Mouse (Mus musculus): Measurements from ENCODE around the gene Fbxw7.

Gene Fbxw7

DNA sequence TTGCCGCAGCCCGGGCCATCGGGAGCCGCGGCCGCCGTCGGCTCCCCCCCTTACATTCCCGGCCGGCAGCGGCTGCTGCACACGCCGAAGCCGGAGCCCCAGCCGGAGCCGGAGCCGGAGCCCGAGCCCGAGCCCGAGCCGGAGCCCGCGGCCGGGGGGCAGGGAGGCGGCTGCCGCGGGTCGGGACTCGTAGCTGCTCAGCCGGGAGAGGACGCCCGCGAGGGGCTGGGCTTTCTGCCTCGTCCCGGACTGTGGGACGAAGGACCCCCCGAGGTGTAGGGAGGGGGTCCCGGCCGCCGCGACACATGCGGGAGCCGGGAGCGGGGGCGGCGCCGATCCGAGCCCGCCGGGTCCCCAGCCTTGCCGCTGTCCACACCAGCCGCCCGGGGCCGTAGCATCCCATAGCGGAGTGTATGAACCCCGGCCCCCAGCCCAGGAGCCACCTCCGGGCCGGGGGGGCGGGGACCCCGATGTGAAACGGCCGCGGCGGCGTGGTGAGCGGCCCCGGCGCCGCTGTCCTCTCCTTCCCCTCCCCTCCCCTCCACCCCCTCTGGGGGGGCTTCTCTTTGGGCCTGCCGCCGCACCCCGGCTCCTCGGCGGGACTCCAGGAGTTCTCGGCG lies at the start of gene Fbxw7:
TSS of gene Fbxw7 (plus strand) at position 507 of the 620 bp plus-strand sequence.
- no peak for DNase-seq (ENCODE audit: low spot score)

DNA sequence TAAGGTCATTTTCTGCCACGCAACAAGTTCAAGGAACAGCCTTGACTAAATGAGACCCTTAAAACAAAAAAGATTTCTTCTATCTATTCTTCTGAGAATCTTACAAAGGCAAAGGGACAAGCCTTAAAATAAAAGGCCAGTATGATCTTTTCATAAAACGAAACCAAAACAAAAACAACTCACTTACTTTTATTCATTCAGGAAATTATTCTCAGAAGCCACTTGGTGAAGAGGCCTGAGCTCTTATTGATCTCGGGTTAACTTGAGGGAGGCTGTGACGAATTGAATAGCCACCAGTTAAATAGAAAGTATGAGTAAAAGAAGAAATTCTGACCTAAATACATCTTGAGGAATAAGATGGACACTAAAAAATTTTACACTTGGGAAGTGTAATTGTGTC lies 46.1 kb upstream of the Fbxw7 start:
- DNase-seq (ENCODE audit: low spot score) = no peak

DNA sequence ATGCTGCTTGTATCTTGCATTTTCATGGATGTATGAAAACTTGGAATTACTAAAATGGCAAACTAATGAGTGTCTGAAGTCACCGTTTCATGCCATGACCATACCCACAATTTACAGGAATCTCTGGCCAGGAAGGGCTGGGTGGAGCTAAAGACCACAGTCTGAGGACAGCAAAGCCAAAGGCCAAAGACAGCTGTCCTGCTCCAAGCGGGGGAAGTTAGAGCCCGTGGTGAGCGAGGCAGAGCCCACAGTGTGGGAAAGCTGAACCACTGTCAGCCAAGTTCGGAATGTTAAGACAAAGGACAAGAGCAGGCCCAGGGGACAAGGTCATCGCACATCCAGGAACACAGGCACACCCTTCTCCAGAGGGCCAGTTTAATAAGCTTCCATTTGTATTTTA lies 45.7 kb upstream of the Fbxw7 start:
- DNase-seq (ENCODE audit: low spot score) = no peak

DNA sequence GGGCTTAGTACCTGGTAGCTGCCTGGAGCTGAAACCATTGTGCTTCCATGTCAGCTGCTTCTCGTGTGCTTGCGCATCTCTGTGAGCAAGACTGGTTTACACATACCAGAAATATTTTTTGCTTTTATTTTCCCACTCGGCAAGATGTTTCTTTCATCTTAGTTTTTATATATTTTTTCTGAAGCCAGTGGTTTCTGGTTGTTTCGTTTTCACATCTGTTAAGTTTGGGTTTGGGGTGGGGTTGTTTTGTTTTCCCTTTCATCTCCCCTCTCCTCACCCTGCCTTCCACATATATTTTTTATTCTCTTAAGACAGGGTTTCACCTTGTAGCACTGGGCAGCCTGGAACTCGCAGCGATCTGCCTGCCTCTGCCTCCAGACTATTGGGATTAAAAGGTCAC lies 44.5 kb upstream of the Fbxw7 start:
- DNase-seq (ENCODE audit: low spot score) = no peak

DNA sequence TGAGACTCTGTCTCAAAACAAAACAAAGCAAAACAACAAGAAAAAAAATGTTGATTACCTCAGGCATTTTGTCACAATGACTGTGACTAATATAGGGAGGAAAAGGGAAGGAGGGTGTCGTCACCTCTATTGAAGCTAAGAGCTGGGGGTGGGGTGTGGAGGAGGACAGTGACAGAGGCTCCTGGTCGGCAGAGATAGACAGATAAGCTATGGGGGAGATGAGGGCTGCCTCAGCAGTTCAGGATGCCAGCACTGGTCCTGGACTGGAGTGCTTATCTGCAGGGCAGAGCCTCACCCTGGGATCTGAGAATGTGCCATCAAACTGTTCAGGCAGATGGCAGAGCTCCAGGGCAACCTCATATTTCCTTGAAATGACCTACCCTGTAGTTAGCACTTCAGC lies 43.1 kb upstream of the Fbxw7 start:
- DNase-seq (ENCODE audit: low spot score) = peak; percentile 1

DNA sequence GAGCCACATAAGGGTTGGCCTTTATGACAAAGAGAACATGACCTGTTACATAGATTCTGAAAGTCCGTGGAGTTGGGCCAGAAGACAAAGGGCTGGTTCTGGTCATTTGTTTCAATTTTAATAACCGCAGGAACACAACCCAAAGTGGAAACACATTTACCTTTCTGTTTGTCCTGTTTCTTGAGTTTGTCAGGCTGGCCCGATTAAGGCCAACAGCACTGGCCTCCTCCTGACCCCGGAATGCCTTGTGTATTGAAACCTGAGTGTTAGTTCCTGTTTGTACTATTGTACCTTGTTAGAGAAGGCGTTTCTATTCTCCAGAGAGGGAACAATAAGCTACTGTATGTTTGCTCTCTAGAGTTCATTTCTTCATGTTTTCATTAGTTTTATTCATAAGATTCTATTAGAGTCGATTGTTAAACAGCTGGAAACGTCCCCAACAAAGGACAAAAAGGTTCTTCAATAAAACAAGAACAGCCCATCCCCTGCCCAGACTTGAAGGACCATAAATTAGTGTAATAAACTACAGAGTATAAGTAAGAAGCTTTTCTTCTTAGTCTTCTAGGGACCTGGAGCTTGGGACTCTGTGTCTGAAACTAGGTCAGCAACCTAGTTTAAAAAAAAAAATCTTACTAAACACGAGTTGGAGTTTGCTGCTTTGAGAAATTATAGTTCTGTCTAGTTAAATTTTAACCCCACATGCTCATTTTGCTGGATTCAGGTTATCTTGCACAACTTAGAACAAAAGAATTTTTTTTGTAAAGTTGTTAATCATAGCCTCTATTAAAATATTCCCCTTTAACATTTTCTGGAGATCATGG lies 40.6 kb upstream of the Fbxw7 start:
- DNase-seq (ENCODE audit: low spot score) = no peak

DNA sequence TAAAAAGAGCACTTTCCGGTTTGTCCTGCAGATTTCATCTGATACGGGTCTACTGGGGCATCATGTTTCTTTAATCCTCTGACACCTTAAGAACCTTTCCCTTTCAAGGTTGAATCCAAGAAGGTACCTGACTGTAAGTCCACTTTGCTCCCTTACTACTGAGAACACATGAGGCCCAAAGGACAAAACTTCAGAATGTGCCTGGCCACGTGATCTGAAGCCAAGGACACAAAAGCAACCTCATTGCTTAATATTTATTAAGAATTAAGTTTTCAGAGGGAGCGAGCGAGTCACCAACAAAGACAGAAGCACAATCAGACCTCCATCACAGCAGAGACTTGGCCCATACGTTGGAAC lies 40.0 kb upstream of the Fbxw7 start:
- DNase-seq (ENCODE audit: low spot score) = no peak

DNA sequence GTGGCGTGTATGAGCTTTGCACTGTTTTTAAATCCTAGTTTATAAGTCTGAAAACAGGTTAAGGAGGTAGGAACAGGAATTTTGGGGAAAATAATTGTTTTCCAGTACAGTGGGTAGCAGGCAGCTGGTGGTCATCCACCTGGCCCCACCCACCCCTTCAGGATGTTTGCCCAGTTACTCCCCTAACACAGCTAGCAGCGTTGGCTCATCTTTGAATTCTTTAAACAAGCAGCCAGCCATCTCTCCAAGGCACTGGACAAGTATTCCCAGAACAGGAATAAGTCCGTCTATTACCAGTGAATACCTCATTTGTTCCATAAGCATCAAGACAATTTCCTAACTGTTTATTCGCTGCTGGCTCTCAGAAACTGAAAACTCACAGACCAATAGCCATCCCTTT lies 39.5 kb upstream of the Fbxw7 start:
- no peak for DNase-seq (ENCODE audit: low spot score)

DNA sequence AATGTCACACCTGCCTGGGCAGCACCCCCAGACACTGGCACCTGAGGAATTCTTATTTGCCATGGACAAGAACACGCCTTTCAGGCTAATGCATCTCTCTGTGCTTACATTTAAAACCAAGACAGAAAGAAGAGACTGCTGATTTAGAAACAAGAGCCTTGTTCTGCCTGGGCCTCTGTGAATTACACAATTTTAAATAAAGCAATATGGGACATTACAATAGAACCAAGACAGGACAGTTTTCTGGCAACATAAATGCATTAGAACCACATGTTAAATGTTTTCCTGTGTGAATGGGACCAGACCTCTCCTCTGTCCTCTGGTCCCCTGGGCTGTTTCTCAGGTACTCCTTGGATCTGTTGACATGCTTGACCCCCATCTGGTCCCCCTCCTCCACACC lies 39.0 kb upstream of the Fbxw7 start:
- no peak for DNase-seq (ENCODE audit: low spot score)

DNA sequence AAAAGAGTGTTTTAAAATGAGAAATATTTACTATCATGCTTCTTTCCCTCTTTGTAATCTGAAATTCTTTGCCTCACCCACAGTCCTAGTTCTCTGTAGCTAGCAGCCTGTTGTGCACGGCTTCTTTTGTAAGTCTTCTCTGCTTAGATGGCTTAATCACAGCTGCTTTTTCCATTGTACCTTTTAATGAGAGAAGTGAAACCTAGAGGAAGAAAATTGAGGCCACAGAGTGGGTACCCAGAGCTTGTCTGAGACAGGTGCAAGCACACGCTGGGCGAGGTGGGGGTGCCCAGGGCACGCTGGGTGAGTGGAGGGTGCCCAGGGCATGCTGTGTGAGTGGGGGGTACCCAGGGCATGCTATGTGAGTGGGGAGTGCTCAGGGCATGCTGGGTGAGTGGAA lies 27.2 kb upstream of the Fbxw7 start:
- DNase-seq (ENCODE audit: low spot score) = no peak

DNA sequence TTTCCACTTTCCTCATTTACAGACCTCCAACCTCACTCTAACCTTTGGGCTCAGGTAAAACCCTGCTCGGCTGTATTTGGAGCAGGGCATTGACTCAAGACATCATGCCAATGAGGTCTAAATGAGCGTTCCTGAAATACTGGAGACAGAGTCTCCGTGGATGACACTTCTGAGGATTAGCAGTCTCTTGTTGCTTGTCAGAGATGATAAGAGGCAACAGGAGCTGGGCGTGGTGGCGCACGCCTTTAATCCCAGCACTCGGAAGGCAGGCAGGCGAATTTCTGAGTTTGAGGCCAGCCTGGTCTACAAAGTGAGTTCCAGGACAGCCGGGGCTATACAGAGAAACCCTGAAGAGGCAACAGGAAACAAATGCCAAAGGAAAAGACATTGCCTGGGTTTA lies 11.0 kb upstream of the Fbxw7 start:
- DNase-seq (ENCODE audit: low spot score) = no peak

DNA sequence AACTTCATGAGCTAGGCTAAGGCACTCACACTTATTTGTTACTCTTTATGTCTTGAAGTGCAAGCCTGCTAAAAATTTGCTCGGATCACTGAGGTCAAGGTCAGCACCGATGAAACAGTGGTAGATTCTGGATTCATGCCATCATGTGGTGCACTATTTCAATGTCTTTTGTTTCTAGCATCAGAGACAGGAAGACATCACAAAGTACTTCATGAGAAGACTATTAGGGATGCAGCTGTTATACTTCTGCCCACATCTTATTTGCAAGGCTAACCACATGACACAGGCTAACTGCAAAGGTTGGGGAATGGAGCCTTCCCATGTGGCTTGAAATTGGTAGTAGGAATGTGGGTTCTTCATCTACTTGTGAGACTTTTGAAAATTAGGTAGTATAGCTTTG lies 8.9 kb upstream of the Fbxw7 start:
- DNase-seq (ENCODE audit: low spot score) = no peak

DNA sequence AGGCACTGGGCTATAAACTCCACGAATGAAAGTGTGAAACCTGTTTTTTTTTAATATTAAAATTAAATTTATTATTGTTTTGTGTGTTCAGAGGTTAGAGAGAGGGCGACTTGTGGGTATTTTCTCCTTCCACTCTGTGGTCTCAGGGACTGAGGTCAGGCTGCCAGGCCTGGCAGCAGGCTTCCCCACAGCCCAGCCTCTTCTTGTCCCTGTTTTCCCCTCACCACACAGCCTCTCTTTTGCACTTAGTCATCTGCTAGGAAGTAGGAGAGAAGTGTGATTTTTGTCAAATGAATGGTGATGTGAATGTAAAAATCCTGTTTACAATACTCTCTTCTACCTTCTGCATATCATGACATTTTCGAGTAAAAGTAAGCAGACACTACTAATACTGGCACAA lies 7.2 kb upstream of the Fbxw7 start:
- no peak for DNase-seq (ENCODE audit: low spot score)

DNA sequence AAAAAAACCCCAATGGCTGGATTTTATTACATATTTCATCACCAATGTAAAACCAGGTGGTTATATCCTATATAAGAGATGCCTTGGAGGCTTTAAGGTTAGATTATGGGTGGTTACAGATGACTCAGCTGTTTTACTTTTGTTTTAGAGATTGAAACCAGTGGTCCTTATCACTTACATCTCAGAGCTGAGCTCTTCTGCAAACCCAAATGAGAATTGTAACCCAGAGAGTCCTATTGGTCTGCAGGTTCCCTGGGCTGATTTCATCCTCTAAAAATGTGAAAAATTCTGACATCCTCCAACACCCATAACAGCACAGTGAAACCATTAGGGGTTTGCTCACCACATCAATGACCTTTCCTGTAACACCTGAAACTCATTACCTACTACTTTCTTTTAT lies 6.2 kb upstream of the Fbxw7 start:
- no peak for DNase-seq (ENCODE audit: low spot score)

DNA sequence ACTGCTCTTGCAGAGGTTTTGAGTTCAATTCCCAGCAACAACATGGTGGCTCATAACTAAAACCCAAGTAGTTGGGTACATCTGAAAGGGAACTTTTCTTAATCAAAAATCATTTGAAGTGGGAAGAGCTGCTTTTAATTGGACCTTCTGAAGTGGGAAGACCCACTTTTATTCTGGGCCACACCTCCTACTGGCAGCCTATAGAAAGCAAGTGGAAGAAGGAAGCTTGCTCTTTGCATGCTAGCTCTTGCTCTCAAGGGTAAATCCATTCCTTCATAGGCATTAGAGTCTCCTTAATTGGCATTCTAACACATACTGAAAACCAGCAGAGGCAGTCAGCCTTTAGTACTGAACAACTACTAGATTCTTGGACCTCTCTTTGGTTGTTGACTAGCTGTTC lies 4.3 kb upstream of the Fbxw7 start:
- DNase-seq (ENCODE audit: low spot score) = no peak

DNA sequence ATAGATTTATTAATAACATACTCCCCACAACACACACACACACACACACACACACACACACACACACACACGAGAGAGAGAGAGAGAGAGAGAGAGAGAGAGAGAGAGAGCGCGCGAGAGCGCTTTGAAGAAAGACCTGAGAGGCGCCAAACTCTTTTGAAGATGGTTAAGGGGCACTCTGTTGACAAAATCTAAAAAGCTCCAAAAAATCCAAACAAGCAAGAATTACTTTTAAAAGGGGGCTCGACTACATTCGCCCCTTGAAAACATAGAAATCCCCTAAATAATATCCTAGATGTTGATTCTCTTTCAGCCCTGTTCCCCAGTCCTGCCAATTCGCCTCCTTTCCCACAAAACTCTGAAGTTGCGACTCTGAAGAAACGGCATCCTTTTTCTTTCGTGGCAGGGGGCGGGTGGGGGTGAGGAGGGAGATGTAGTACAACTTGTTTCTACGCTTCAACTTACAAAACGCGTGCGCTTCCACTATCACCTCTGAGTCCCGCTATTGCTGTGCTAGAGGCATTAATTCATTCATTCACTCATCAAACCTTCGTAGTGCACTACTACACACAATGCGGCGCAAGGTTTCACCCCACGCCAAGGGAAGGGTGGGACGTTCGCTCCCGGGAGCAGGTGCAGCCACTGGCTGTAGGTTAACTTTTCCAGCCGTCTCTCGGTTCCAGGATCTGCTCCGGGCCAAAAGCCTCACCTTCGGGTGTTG lies 1.5 kb upstream of the Fbxw7 start:
- peak; percentile 15 for DNase-seq (ENCODE audit: low spot score)

DNA sequence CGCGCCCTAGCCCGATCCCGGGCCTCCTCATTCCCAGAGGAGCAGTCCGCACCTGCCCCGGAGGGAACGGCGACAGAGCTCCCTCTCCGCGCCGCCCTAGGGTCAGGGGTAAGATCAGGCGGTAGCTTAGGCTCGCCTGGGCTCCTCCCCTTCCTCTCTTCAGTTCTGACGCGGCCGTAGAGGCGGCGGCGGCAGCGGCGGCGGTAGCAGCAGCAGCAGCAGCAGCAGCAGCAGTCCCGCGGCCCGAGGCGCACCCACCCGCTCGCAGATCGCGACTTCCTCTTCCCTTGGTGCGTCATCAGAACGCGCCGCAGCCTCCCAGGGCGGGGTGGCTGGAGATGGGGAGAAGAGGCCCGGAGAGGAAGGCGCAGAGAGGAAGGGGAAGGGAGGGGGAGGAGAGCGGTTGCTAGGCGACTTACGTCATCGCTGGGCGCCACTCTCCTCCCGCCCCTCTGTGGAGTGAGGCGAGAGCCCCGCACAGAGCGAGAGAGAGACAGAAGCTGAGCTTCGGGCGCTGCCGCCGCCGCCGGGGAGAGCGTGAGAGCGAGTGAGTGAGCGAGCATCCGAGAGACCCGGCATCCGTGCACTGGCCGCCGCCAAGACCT lies 809 bp upstream of the Fbxw7 start:
- DNase-seq (ENCODE audit: low spot score) = peak; percentile 100

DNA sequence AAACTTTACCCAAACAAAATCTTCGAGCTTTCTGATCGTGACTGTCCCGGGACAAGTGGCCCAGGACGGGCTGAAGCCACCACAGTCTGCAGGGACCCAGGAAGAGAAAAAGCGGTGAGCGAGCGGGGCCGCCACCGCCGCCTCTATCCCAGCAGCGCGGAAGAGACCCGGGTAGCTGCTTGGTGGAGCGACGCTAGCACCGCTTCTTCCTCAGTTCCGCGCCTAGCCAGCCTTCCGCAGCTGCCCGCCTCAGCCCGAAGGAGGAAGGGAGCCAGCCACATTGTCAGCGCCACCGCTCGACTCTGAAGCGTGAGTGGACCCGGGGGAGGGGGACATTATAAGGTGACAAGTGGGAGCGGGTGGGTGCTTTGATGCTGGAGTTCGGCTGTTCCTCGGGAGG lies 393 bp downstream of the Fbxw7 start:
- peak; percentile 59 for DNase-seq (ENCODE audit: low spot score)

DNA sequence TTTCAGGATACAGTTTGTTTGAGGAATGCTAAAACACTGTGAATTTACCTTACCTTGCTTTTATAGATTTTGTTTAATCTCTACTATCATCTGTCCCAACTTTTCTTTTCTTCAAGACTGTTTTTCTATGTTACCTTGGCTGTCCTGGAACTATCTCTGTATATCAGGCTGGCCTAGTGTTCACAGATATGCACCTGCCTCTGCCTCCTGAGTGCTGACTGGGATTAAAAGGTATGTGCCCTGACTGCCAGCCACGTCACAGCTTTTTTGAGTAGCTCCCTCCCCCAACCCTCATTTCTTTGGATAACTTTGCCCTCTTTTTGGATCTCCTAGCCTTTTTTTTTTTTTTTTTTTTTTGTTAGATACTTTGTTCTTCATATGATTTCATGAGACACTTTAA lies 1.9 kb downstream of the Fbxw7 start:
- no peak for DNase-seq (ENCODE audit: low spot score)

DNA sequence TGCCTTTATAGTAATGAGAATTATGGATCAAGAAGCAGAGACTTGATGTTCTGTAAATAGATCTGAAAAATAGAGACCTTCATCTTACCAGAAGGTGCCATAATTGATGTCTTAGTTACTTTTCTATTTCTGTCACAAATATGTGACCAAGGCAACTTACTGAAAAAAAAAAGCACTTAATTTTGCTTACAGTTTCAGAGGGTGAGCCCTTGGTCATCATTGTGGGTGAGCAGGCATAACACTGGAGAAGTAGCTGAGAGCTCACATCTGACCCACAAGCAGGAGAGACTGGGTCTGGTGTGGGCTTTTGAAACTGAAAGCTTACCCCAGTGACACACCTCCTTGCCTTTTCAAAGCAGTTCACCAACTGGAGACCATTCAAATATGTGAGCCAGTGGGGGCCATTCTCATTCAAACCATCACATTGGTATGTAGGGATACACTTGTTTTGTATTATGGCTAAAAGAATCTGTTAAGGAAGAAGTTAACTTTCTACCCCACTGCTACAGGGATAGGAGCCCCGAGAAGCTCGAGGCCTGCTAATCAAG lies 5.7 kb downstream of the Fbxw7 start:
- DNase-seq (ENCODE audit: low spot score) = no peak

DNA sequence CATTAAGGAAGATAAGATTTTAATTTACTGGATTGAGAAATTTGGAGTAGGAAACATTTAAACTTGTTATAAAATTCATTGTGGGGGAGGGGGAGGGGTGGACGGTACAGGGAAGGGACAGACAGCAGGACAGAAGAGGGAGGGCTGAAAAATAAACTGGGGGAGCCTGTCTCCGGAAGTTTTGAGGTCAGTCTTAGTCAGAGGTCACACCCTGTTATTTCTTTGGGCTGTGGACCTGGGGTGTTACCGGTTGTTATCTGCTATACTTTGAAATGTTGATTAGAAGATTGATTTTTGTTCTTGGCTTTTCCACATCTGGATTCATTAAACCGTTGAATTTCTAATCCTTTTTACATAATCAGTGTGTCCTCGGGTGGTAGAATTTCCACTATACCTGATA lies 10.9 kb downstream of the Fbxw7 start:
- DNase-seq (ENCODE audit: low spot score) = no peak

DNA sequence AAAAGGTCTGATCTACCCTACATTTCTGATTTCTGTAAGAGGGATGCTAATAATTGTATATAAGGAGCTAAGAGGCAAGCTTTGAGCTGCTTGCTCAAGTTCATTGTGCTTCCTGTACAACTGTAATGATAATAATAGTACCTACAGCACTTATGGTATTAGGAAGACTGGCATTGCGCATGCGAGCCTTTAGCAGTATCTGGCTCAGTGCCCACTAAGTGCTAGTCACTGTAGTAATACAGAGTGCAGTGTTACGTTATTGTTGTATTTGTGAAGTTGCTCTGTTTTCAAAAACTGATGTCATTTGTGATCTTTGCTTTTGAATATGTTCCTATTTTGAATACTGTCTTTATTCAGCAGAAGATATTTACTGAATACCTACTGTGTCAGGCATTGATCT lies 11.3 kb downstream of the Fbxw7 start:
- no peak for DNase-seq (ENCODE audit: low spot score)

DNA sequence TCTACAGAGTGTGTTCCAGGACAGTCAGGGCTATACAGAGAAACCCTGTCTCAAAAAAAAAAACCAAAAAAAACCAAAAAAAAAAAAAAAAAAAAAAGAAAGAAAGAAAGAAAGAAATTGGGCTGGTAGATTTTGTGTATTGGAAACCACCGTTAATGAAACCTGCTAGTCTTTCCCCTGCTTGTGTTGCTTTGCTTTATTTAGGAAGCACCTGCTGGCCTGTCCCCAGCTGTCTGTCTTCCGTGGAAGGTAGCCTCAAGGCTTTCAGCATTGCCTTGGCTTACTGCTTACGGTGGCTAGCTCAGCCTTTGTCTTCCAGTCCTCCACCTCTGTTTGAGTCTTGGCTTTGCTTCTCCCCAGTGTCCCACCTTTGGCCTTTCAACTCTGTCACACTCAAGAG lies 11.9 kb downstream of the Fbxw7 start:
- no peak for DNase-seq (ENCODE audit: low spot score)
